Mouse (Mus musculus): ENCODE results near the gene Rbbp8nl. TPM values are rescaled to one million over a fixed set of nuclear protein-coding genes. Genes with fewer than 3 reads are reported as not detected.

Gene Rbbp8nl
- total RNA-seq, 1 experiment from 2014 or later: not detected

DNA sequence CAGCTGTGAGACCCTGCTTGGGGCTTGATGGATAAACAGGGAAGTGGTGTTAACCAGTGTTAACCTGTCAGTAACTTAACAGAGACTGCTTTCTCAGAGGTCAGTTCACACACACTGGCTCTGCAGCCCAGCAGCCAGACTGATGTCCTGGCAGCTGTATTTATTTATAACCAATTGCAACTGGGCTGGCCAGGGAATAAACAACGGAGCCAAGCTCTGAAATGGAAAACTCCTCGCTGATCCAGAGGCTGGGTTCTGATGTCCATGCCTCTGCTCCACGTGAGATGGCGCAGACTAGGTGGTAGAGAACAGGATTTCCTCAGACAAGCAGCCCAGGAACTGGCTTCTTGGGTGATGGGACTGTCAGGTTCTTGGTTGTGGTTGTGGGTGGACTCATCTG, 2.3 kb upstream of the Rbbp8nl start:
- no peak for ATAC-seq (replicated peaks; ENCODE audit: insufficient number of reproducible peaks, low FRiP score, low TSS enrichment, poor library complexity, severe bottlenecking)

DNA sequence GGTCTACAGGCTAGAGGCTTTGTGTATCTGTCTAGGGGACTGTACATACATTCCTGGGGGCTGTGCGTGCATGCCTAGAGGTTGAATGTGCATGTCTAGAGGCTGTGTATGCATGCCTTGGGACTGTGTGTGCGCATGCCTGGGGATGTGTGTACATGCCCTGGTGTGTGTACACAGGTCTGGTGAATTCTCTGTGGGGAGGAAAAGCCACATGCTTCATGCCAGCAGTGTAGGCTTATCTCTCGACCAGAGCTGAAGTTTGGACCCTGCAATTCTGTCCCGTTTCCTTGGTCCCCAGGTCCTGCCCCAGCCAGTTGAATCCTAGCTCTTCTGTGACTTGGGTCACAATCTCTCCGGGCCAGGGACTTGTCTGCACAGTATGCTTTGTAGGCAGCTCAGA, 1.9 kb upstream of the Rbbp8nl start:
- no peak for ATAC-seq (replicated peaks; ENCODE audit: insufficient number of reproducible peaks, low FRiP score, low TSS enrichment, poor library complexity, severe bottlenecking)

DNA sequence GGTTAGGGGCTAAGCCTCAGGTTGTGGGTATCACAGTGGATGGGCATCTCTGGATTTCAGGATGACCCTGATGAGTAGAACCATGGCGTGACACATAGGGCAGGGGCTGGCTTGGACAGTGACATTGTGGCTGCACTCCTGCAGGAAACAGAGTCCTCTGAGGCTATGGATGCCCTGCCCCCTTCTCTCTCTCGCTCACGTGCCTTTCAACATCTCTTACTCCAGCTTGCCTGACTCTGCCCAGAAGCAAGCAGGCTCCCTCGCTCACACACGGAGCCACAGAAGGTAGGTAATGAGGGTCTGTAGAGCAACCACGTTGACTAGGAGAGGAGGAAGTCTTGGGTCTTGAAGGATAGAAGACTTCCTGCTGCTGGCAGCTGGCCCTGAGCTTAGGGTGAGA, 824 bp upstream of the Rbbp8nl start:
- ATAC-seq (replicated peaks; ENCODE audit: insufficient number of reproducible peaks, low FRiP score, low TSS enrichment, poor library complexity, severe bottlenecking): no peak

DNA sequence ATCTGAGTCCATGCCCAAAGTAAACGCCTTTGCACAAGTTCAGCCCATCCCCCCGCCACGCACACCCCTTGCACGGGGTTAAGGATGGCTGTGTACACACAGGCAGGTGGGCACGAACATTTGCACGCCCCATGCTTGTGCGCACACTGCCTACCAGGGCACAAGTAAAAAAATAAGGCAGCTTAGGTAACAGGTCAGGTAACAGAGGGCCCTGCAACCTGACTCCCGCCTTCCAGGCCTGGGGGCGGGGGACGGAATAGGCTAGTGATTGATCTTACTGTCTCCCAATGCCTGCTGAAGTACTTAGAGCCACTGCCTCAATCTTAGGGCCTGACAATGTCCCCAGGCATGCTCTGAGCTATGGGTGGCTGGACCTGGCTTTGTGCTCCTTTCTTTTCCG, 713 bp downstream of the Rbbp8nl start:
- no peak for ATAC-seq (replicated peaks; ENCODE audit: insufficient number of reproducible peaks, low FRiP score, low TSS enrichment, poor library complexity, severe bottlenecking)

DNA sequence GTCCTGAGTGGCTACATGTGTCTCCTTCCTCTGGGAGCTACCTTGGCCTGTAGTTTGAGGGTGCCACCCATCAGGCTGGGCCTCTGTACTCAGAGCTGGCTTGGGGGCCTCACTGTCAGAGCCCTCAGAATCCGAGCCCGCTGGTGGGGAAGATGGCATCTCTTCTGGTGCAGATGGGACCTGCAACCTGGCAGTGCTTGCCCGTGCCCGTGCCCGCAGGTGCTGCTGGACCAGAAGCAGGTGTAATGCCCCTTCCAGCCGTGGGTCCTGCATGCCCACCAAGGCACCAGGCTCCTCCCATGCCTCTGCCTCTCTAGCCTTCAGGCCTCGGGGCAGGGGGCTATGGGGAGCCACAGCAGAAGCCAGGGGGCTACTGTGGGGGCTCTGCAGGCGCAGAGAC, 10.4 kb downstream of the Rbbp8nl start:
- no peak for ATAC-seq (replicated peaks; ENCODE audit: insufficient number of reproducible peaks, low FRiP score, low TSS enrichment, poor library complexity, severe bottlenecking)

DNA sequence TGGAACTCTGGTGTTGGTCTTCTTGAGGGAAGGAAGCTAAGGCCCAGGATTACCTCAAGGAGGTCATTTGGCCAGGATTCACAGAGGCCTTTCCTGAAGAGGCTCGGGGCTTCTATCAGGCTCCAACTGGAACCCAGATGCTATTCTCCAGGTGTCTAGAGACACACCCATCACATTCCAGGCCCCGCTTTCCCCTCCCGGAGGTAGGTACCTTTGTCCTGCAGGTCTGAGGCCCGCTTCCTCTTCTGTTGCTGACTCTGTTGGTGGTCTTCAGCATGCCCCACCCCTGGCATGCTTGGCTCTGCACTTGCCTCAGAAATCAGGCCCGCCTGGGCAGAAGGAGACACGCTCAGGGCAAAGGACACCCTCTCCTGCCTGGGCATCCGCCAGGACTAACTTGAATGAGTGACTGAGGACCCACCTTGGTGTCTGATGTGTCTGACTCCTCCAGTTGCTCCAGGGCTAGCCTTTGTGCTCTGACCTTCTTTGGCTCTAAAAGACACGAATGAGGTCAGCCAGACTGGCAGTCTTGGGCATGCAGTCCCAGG, 11.8 kb downstream of the Rbbp8nl start:
- ATAC-seq (replicated peaks; ENCODE audit: insufficient number of reproducible peaks, low FRiP score, low TSS enrichment, poor library complexity, severe bottlenecking): no peak

DNA sequence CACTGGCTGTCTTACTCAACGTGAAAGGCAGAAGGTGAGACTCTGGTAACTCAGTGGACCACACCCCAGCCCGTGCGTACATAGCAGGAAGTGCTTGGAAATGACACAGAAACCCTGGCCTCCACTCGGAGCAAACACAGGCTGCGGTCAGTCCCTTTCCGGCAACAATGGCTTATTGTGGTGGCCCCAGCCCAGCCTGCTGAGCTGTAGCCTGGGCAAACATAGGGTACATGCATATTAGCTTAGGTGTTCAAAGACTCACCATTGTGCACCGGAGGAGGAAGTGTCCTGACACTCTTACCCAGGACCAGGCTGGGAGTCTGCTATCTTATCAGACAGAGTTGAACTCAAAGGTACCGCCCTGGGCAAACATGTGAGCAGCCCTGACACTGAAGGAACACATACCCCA, 12.8 kb downstream of the Rbbp8nl start:
- ATAC-seq (replicated peaks; ENCODE audit: insufficient number of reproducible peaks, low FRiP score, low TSS enrichment, poor library complexity, severe bottlenecking): peak; percentile 32

DNA sequence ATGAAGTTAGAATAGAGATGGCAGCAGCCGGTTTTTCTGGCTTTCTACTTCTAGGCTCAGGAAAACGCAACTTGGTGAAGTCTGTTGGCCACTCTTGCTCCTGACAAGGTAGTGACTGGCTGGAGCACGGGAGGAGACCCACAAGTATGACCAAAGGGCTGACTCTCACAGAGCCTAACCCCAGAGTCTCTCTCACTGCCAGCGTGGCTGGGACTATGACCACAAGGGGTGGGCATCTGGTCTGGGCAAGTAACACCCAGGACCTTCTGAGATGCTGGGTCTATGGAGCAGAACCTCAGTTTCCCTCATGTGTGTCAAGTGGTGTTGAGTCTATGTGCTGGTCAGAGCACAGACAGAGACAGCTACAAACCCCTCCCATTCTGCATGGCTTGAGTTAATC, 13.3 kb downstream of the Rbbp8nl start:
- no peak for ATAC-seq (replicated peaks; ENCODE audit: insufficient number of reproducible peaks, low FRiP score, low TSS enrichment, poor library complexity, severe bottlenecking)

DNA sequence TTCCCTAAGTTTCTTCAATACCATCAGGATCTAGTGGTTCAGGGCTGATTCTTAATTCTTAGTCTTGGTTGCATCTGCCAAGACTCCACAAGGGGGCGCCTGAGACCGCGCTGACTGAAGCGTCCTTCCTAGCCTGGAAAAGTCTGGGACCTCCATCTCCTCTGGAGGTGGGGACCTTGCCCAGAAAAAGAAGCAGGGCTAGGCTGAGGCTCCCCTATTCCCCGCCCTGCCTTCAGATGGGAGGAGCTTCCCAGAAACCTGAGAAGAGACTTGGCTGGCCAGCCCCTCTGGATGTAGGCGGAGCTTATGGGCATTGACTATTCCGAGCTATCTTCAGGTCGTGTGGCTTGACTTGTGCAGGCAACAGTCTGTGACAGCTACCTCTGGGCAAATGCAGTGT, 13.8 kb downstream of the Rbbp8nl start:
- ATAC-seq (replicated peaks; ENCODE audit: insufficient number of reproducible peaks, low FRiP score, low TSS enrichment, poor library complexity, severe bottlenecking): peak; percentile 12

DNA sequence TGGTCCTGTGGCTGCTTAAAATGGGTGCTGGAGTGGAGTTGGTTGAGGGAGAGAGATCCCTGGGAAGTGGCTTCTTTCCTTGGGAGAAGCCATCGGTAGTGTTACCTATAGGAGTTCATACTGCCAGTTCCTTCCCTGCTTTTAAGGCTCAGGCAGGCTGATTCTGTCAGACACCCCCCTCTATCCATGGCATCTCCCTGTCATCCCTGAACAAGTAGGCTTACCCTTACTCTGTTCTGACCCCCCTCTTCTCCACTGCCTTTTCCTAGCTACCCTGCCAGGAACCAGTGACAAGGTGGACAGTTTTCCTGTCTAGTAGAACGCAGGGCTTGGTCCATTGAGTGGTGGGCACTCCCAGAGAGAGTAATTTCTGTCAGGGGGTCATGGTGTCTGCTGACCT, 15.2 kb downstream of the Rbbp8nl start:
- ATAC-seq (replicated peaks; ENCODE audit: insufficient number of reproducible peaks, low FRiP score, low TSS enrichment, poor library complexity, severe bottlenecking): no peak

DNA sequence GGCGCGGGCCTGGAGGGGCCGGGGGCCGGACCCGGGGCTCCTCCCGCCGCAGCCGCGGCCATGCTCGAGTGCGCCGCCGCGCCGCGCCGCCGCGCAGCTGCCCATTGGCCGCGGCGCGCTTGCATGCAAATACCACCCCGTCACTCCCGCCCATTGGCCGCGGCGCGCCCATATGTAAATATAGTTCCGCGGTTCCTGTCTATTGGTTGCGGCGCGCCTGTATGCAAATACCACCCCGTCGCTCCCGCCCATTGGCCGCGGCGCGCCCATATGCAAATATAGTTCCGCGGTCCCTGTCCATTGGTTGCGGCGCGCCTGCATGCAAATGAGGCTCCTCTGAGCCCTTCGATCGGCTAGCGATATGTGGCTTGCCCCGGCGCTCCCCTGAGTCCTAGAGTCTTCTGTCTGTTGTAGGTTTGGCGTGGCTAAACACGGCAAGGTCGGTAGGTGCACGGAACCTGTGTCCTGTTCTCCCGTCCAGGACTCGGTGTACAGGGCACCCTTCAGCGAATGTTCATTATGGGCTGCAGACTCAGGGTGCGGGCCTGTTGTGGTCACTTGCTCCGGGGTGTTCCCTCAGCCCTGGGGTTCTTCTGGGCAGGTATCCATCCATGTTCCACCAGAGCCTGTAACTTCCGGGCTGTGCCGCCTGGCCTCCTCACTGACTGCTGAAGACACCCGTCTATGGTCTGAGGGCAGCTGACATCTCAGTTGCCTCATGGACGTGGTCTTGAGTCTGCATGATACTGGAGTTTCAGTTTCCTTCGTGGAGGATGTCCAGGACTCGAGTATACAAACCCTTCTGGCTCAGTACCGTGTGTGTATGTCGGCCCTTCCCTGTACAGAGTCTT, 16.1 kb downstream of the Rbbp8nl start, which contains the start of gene Cables2:
Gene Cables2 (minus strand): TSS at position 103 of the 851 bp plus-strand sequence.
- ATAC-seq (replicated peaks; ENCODE audit: insufficient number of reproducible peaks, low FRiP score, low TSS enrichment, poor library complexity, severe bottlenecking): peak; percentile 77

DNA sequence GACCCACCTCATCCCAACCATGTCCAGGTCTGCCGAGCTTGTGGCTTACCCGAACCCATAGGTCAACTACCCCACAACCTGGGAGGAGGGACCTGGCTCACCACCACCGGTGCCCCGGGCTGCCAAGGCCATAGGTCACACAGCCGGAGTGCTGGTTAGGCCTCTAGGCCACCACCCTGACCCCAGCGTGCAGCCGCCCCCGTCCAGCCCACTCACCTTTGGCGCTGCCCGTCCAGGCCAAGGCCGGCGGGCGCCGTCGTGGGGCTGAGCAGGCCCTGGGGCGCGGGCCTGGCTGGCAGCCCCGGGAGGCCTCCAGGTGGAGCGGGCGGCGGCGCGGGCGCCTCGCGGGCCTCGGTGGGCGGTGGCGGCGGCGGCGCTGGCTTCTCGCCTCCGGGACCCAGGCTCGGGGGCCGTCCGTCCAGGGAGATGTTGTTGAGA, 16.8 kb downstream of the Rbbp8nl start:
- no peak for ATAC-seq (replicated peaks; ENCODE audit: insufficient number of reproducible peaks, low FRiP score, low TSS enrichment, poor library complexity, severe bottlenecking)

DNA sequence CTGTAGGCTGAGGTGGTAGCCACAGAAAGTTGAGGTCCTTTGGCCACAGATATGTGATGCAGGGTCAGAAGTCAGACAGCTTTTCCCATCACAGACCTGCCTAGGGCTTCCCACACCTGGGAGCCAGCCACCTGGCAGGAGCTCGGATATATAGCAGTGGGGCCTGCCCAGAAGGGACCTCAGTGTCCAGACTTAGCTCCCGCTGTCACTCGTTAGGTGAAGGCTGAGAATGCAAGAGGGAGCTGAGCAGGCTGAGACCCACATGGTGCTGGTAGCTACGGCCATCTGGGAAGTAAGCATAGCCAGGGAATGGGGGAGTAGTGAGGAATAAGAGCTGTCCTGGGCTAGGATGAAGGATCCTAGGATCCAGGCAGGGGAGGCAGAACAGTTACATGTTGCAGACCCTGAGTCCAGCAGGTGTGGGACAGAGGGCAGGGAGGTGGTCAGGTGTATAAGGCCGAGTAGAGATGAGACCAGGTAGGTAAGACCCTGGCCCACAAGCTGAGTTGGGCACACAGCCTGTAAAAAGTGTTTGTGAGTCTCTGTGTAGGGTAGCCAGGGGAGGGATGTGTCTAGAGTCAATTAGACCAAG, 17.8 kb downstream of the Rbbp8nl start:
- no peak for ATAC-seq (replicated peaks; ENCODE audit: insufficient number of reproducible peaks, low FRiP score, low TSS enrichment, poor library complexity, severe bottlenecking)

DNA sequence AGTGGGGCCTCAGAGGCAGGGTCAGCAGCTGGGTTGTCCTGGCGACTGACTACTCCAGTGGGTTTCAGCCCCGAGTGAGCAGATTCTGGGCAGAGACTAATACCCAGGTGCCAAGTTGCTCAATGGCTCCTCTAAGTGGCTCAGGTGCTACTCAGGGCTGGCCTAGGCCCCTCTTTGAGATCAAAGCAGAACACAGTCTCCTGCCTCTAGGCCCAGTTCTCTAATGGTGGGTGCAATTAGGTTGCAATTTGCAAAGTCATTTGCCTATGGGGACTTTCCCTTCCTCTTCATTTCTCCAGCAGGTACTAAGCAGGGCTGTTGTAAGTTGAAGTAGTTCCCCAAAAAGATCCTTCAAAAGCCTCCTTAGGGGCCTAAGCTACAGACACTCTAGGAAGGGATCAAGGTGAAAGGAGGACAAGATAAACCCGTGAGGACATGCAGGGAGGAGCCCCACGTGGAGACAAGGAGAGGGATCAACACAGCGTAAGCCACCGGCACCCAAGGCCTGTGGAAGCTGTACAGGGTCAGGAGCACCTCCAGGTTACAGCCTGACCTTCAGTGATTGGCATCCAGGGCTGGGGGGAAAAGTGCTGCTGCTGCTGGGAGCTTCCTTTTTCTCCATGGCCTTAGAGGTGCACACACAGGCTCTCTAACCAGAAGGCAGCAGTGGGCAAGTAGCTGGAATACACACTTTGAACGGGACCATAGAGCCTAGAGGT, 19.0 kb downstream of the Rbbp8nl start:
- ATAC-seq (replicated peaks; ENCODE audit: insufficient number of reproducible peaks, low FRiP score, low TSS enrichment, poor library complexity, severe bottlenecking): no peak

DNA sequence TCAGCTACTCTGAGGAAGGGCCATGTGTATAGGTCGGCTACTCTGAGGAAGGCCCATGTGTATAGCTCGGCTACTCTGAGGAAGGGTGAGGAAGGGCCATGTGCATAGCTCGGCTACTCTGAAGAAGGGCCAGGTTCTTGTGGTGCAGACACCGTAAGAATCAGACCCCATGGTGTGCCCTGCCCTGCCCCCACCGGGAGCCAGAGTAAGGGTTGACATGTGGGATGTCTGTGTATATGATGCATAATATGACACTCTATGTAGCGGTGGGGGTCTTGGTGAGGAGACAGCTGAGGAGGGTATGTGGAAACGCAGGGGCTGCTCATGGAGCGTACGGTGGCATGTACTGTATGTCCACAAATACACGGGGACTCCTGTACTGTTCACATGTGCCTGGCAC, 20.4 kb downstream of the Rbbp8nl start:
- ATAC-seq (replicated peaks; ENCODE audit: insufficient number of reproducible peaks, low FRiP score, low TSS enrichment, poor library complexity, severe bottlenecking): no peak

DNA sequence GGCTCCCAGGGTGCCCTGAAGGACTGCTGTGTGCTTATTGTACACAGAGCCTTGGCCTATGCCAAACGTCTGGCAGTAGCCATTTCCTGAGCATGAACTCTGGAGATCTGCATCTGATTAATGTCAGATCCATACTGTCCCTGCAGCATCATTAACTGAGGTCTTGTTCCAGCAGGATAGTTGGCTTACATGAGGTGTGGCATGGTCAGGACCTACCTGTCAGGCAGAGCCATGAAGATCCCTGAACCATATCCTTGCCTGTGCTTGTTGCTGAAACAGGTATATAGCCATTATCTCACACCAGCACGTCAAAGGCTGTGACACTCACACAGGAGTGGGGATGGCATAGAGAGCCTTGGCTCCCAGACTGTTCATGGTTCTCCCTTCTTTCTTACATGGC, 21.7 kb downstream of the Rbbp8nl start:
- ATAC-seq (replicated peaks; ENCODE audit: insufficient number of reproducible peaks, low FRiP score, low TSS enrichment, poor library complexity, severe bottlenecking): no peak

DNA sequence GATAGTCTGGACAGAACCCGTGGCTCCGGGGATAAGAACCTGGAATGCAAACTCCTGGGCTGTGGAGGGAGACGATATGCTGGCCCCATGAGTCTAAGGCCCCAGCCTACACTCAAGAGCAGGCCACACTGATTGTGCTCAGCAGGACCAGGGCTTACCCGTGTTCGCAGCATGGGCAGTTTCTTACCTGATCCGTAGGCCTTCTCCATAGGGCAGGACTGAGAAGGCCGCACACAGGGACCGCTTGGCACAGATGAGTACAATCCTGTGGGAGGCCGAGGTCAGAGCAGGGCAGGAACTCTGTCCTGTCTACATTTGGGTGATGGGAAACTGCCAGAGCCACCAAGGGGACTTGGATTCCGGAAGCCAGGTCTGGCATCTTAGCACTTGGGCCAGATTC, 26.8 kb downstream of the Rbbp8nl start:
- ATAC-seq (replicated peaks; ENCODE audit: insufficient number of reproducible peaks, low FRiP score, low TSS enrichment, poor library complexity, severe bottlenecking): no peak

DNA sequence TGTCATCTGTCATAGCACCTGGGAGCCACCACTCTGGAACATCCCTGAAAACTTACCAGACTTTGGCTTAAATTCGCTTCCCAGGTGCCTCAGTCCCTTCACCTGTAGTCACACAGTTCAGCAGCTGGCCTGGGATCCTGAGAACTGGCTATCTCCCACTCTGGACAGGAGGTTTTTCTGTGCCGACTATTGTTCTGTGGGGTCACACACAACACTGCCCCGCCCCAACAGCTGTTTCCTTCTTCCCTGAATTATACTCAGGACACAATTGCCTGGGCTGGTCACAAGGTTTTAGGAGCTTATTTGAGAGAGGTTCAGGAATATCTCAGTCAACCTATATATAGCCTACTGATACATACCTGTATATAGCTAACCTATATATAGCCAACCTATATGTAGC, 27.2 kb downstream of the Rbbp8nl start:
- no peak for ATAC-seq (replicated peaks; ENCODE audit: insufficient number of reproducible peaks, low FRiP score, low TSS enrichment, poor library complexity, severe bottlenecking)

DNA sequence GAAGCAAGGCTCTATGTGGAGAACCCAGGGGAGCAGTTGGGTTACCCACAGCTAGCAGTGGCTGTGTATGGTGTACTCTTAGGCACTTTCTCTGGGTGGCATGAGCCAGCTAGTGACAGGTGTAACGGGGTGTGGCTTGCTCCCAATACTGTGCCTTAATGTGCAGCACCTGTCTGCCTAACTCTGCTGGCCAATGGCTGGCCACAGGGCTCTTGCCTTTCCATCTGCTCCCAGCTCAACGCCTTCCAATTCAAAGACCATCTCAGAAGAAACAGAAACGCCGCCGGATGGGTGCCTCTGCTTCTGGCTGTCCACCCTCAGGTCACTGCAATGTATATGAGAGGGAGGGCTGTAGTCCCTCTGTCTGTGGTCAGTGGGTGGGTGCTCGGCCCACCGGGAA, 27.8 kb downstream of the Rbbp8nl start:
- ATAC-seq (replicated peaks; ENCODE audit: insufficient number of reproducible peaks, low FRiP score, low TSS enrichment, poor library complexity, severe bottlenecking): no peak

Measured in monocyte, adult 5-6 weeks (primary cell).